Mouse (Mus musculus): ENCODE measurements around the gene Sdf4. TPM values are rescaled to one million over a fixed set of nuclear protein-coding genes. Genes with fewer than 3 reads are reported as not detected.

Gene Sdf4
- 176 TPM for polyA plus RNA-seq (2015; fragmentation: Illumina TruSeq; extraction: RNeasy Lipid Tissue Mini Kit (QIAGEN cat#74804); ENCODE audit: insufficient read depth, low replicate concordance)

GRCm38 (mm10) chr4:155992241-155992905 lies at the start of gene Sdf4, which contains the start of gene B3galt6:
Gene Sdf4, plus strand, starts transcription at chr4:155992872.
Gene B3galt6, minus strand, starts transcription at chr4:155992649.

GRCm38 (mm10) chr4:155943534-155944249 lies 49.0 kb upstream of the Sdf4 start, which contains the start of gene Ube2j2:
Gene Ube2j2, plus strand, starts transcription at chr4:155943831.

GRCm38 (mm10) chr4:155962167-155962971 lies 30.3 kb upstream of the Sdf4 start, which contains the start of gene C1qtnf12:
Gene C1qtnf12, plus strand, starts transcription at chr4:155962318.

GRCm38 (mm10) chr4:156013637-156014036 lies 21.0 kb downstream of the Sdf4 start, which contains the start of gene Tnfrsf4:
Gene Tnfrsf4, plus strand, starts transcription at chr4:156013843.

GRCm38 (mm10) chr4:156026013-156026412 lies 33.3 kb downstream of the Sdf4 start, which contains the start of gene Tnfrsf18:
Gene Tnfrsf18, plus strand, starts transcription at chr4:156026164.

GRCm38 (mm10) chr4:156059261-156059660 lies 66.6 kb downstream of the Sdf4 start, which contains the start of gene Ttll10:
Gene Ttll10, minus strand, starts transcription at chr4:156059414.

Other genes starting within 250 kb of the Sdf4 start
- gene Atad3a, start 231.8 kb upstream of the Sdf4 start, polyA plus RNA-seq (2015; fragmentation: Illumina TruSeq; extraction: RNeasy Lipid Tissue Mini Kit (QIAGEN cat#74804); ENCODE audit: insufficient read depth, low replicate concordance), result 36.8 TPM
- 4.0 TPM for gene Vwa1, start 218.2 kb upstream of the Sdf4 start, polyA plus RNA-seq (2015; fragmentation: Illumina TruSeq; extraction: RNeasy Lipid Tissue Mini Kit (QIAGEN cat#74804); ENCODE audit: insufficient read depth, low replicate concordance)
- gene Tmem88b, start 207.0 kb upstream of the Sdf4 start, polyA plus RNA-seq (2015; fragmentation: Illumina TruSeq; extraction: RNeasy Lipid Tissue Mini Kit (QIAGEN cat#74804); ENCODE audit: insufficient read depth, low replicate concordance), result 0.36 TPM
- gene Ankrd65, start 202.4 kb upstream of the Sdf4 start, polyA plus RNA-seq (2015; fragmentation: Illumina TruSeq; extraction: RNeasy Lipid Tissue Mini Kit (QIAGEN cat#74804); ENCODE audit: insufficient read depth, low replicate concordance), result not detected
- 90.9 TPM for gene Mrpl20, start 190.0 kb upstream of the Sdf4 start, polyA plus RNA-seq (2015; fragmentation: Illumina TruSeq; extraction: RNeasy Lipid Tissue Mini Kit (QIAGEN cat#74804); ENCODE audit: insufficient read depth, low replicate concordance)
- 184 TPM for gene Ccnl2, start 180.4 kb upstream of the Sdf4 start, polyA plus RNA-seq (2015; fragmentation: Illumina TruSeq; extraction: RNeasy Lipid Tissue Mini Kit (QIAGEN cat#74804); ENCODE audit: insufficient read depth, low replicate concordance)
- 43.8 TPM for gene Aurkaip1, start 161.6 kb upstream of the Sdf4 start, polyA plus RNA-seq (2015; fragmentation: Illumina TruSeq; extraction: RNeasy Lipid Tissue Mini Kit (QIAGEN cat#74804); ENCODE audit: insufficient read depth, low replicate concordance)
- 84.4 TPM for gene Mxra8, start 153.2 kb upstream of the Sdf4 start, polyA plus RNA-seq (2015; fragmentation: Illumina TruSeq; extraction: RNeasy Lipid Tissue Mini Kit (QIAGEN cat#74804); ENCODE audit: insufficient read depth, low replicate concordance)
- gene Dvl1, start 145.5 kb upstream of the Sdf4 start, polyA plus RNA-seq (2015; fragmentation: Illumina TruSeq; extraction: RNeasy Lipid Tissue Mini Kit (QIAGEN cat#74804); ENCODE audit: insufficient read depth, low replicate concordance), result 13.7 TPM
- 0.52 TPM for gene Tas1r3, start 129.5 kb upstream of the Sdf4 start, polyA plus RNA-seq (2015; fragmentation: Illumina TruSeq; extraction: RNeasy Lipid Tissue Mini Kit (QIAGEN cat#74804); ENCODE audit: insufficient read depth, low replicate concordance)
- gene Cptp, start 123.4 kb upstream of the Sdf4 start, polyA plus RNA-seq (2015; fragmentation: Illumina TruSeq; extraction: RNeasy Lipid Tissue Mini Kit (QIAGEN cat#74804); ENCODE audit: insufficient read depth, low replicate concordance), result 5.6 TPM
- 31.0 TPM for gene Ints11, start 123.3 kb upstream of the Sdf4 start, polyA plus RNA-seq (2015; fragmentation: Illumina TruSeq; extraction: RNeasy Lipid Tissue Mini Kit (QIAGEN cat#74804); ENCODE audit: insufficient read depth, low replicate concordance)
- 12.9 TPM for gene Pusl1, start 101.1 kb upstream of the Sdf4 start, polyA plus RNA-seq (2015; fragmentation: Illumina TruSeq; extraction: RNeasy Lipid Tissue Mini Kit (QIAGEN cat#74804); ENCODE audit: insufficient read depth, low replicate concordance)
- gene Acap3, start 101.0 kb upstream of the Sdf4 start, polyA plus RNA-seq (2015; fragmentation: Illumina TruSeq; extraction: RNeasy Lipid Tissue Mini Kit (QIAGEN cat#74804); ENCODE audit: insufficient read depth, low replicate concordance), result 11.1 TPM
- gene Ube2j2, start 49.0 kb upstream of the Sdf4 start, polyA plus RNA-seq (2015; fragmentation: Illumina TruSeq; extraction: RNeasy Lipid Tissue Mini Kit (QIAGEN cat#74804); ENCODE audit: insufficient read depth, low replicate concordance), result 75.5 TPM
- 14.8 TPM for gene C1qtnf12, start 30.6 kb upstream of the Sdf4 start, polyA plus RNA-seq (2015; fragmentation: Illumina TruSeq; extraction: RNeasy Lipid Tissue Mini Kit (QIAGEN cat#74804); ENCODE audit: insufficient read depth, low replicate concordance)
- gene B3galt6, start 223 bp upstream of the Sdf4 start, polyA plus RNA-seq (2015; fragmentation: Illumina TruSeq; extraction: RNeasy Lipid Tissue Mini Kit (QIAGEN cat#74804); ENCODE audit: insufficient read depth, low replicate concordance), result 4.0 TPM
- 11.0 TPM for gene Tnfrsf4, start 21.0 kb downstream of the Sdf4 start, polyA plus RNA-seq (2015; fragmentation: Illumina TruSeq; extraction: RNeasy Lipid Tissue Mini Kit (QIAGEN cat#74804); ENCODE audit: insufficient read depth, low replicate concordance)
- 10.7 TPM for gene Tnfrsf18, start 33.3 kb downstream of the Sdf4 start, polyA plus RNA-seq (2015; fragmentation: Illumina TruSeq; extraction: RNeasy Lipid Tissue Mini Kit (QIAGEN cat#74804); ENCODE audit: insufficient read depth, low replicate concordance)
- not detected for gene Ttll10, start 66.5 kb downstream of the Sdf4 start, polyA plus RNA-seq (2015; fragmentation: Illumina TruSeq; extraction: RNeasy Lipid Tissue Mini Kit (QIAGEN cat#74804); ENCODE audit: insufficient read depth, low replicate concordance)
- 42.0 TPM for gene 9430015G10Rik, start 117.1 kb downstream of the Sdf4 start, polyA plus RNA-seq (2015; fragmentation: Illumina TruSeq; extraction: RNeasy Lipid Tissue Mini Kit (QIAGEN cat#74804); ENCODE audit: insufficient read depth, low replicate concordance)
- 0.10 TPM for gene Rnf223, start 137.6 kb downstream of the Sdf4 start, polyA plus RNA-seq (2015; fragmentation: Illumina TruSeq; extraction: RNeasy Lipid Tissue Mini Kit (QIAGEN cat#74804); ENCODE audit: insufficient read depth, low replicate concordance)
- 14.3 TPM for gene Agrn, start 204.6 kb downstream of the Sdf4 start, polyA plus RNA-seq (2015; fragmentation: Illumina TruSeq; extraction: RNeasy Lipid Tissue Mini Kit (QIAGEN cat#74804); ENCODE audit: insufficient read depth, low replicate concordance)
- 27.0 TPM for gene Isg15, start 207.9 kb downstream of the Sdf4 start, polyA plus RNA-seq (2015; fragmentation: Illumina TruSeq; extraction: RNeasy Lipid Tissue Mini Kit (QIAGEN cat#74804); ENCODE audit: insufficient read depth, low replicate concordance)
- gene AW011738, start 210.4 kb downstream of the Sdf4 start, polyA plus RNA-seq (2015; fragmentation: Illumina TruSeq; extraction: RNeasy Lipid Tissue Mini Kit (QIAGEN cat#74804); ENCODE audit: insufficient read depth, low replicate concordance), result 15.6 TPM
- gene Perm1, start 223.0 kb downstream of the Sdf4 start, polyA plus RNA-seq (2015; fragmentation: Illumina TruSeq; extraction: RNeasy Lipid Tissue Mini Kit (QIAGEN cat#74804); ENCODE audit: insufficient read depth, low replicate concordance), result 1.3 TPM
- 23.9 TPM for gene Plekhn1, start 242.0 kb downstream of the Sdf4 start, polyA plus RNA-seq (2015; fragmentation: Illumina TruSeq; extraction: RNeasy Lipid Tissue Mini Kit (QIAGEN cat#74804); ENCODE audit: insufficient read depth, low replicate concordance)
- gene Noc2l, start 243.1 kb downstream of the Sdf4 start, polyA plus RNA-seq (2015; fragmentation: Illumina TruSeq; extraction: RNeasy Lipid Tissue Mini Kit (QIAGEN cat#74804); ENCODE audit: insufficient read depth, low replicate concordance), result 63.6 TPM